Mouse (Mus musculus) heart, postnatal 25 days (tissue): ENCODE data around the gene Gm26938. TPM values are rescaled to one million over a fixed set of nuclear protein-coding genes. Genes with fewer than 3 reads are reported as not detected.
A peak's percentile ranks its signal among the peaks of the same experiment; 100 is the strongest.

ENCODE experiments used
- DNase-seq: peaks from one replicate; pipeline ENCODE4 v3.0.0; 2022; ENCODE audit warnings: low spot score
- intact Hi-C: fragments of 180-260 bp; cut with DNase I; formaldehyde crosslinking; loops from one replicate; pipeline ENCODE4 v1.15.1; 2025
- total RNA-seq, 2 experiments: library from RNA; stranded (reverse); gene quantifications; 2 replicates each; pipeline ENCODE4 v1.2.3; 2021

The Gm26938 gene
- total RNA-seq, 2 experiments from 2014 or later: not detected

GRCm38 (mm10) chr5:139797473-139798167, 28.6 kb downstream of the Gm26938 start:
- intact Hi-C loops: no loop called here
- DNase-seq: peak; percentile 88

- peak; percentile 92 for DNase-seq
- intact Hi-C loops: no loop called here
Measured at GRCm38 (mm10) chr5:139796900-139797299, 29.3 kb downstream of the Gm26938 start.

GRCm38 (mm10) chr5:139796001-139796620, 30.1 kb downstream of the Gm26938 start:
- intact Hi-C loops: no loop called here

GRCm38 (mm10) chr5:139794938-139795337, 31.3 kb downstream of the Gm26938 start:
- intact Hi-C loops: no loop called here
- DNase-seq: no peak

More at GRCm38 (mm10) chr5:139796001-139796620, 30.1 kb downstream of the Gm26938 start:
- no peak for DNase-seq

GRCm38 (mm10) chr5:139794137-139794536, 32.1 kb downstream of the Gm26938 start:
- no peak for DNase-seq
- intact Hi-C loops: no loop called here

- no peak for DNase-seq
- intact Hi-C loops: no loop called here
Measured at GRCm38 (mm10) chr5:139793338-139794089, 32.7 kb downstream of the Gm26938 start.

- intact Hi-C loops: no loop called here
Measured at GRCm38 (mm10) chr5:139792966-139793337, 33.3 kb downstream of the Gm26938 start.

GRCm38 (mm10) chr5:139792159-139792775, 33.9 kb downstream of the Gm26938 start:
- no peak for DNase-seq
- intact Hi-C loops: no loop called here

More at GRCm38 (mm10) chr5:139792966-139793337, 33.3 kb downstream of the Gm26938 start:
- DNase-seq: no peak

GRCm38 (mm10) chr5:139791227-139792158, 34.7 kb downstream of the Gm26938 start, which contains the start of gene Mafk:
Gene Mafk, plus strand, starts transcription at chr5:139791513.
- peak; percentile 96 for DNase-seq
- intact Hi-C loops: no loop called here

GRCm38 (mm10) chr5:139789466-139789865, 36.7 kb downstream of the Gm26938 start:
- intact Hi-C loops: no loop called here
- no peak for DNase-seq

- DNase-seq: no peak
- intact Hi-C loops: no loop called here
Measured at GRCm38 (mm10) chr5:139781406-139781805, 44.8 kb downstream of the Gm26938 start.

- DNase-seq: no peak
- intact Hi-C loops: loop anchor here (2.0 kb wide), 1 partner anchor 26 kb away; no protein-coding TSS in a partner anchor
Measured at GRCm38 (mm10) chr5:139776966-139777365, 49.2 kb downstream of the Gm26938 start.

- intact Hi-C loops: loop anchor here (2.0 kb wide), 1 partner anchor 41 kb away; no protein-coding TSS in a partner anchor
- DNase-seq: peak; percentile 85
Measured at GRCm38 (mm10) chr5:139775216-139775926, 50.8 kb downstream of the Gm26938 start, which contains the start of gene Ints1. Gene Ints1, minus strand, starts transcription at chr5:139775674.

GRCm38 (mm10) chr5:139768216-139768615, 58.0 kb downstream of the Gm26938 start:
- DNase-seq: no peak
- intact Hi-C loops: no loop called here

GRCm38 (mm10) chr5:139764296-139764695, 61.9 kb downstream of the Gm26938 start:
- intact Hi-C loops: no loop called here
- no peak for DNase-seq

- intact Hi-C loops: no loop called here
- no peak for DNase-seq
Measured at GRCm38 (mm10) chr5:139758096-139758495, 68.1 kb downstream of the Gm26938 start.
